Mouse (Mus musculus) lung, embryonic 16.5 days (tissue): ENCODE results near the gene Smg6. TPM values are rescaled to one million over a fixed set of nuclear protein-coding genes. Genes with fewer than 3 reads are reported as not detected.

Source experiments
- ATAC-seq: fragments of 200-750 bp; cut with Nextera tagmentation; 2 replicates; pipeline ENCODE4 v1.8.0; 2017; ENCODE audit warnings: low read depth, mild to moderate bottlenecking, moderate library complexity
- H3K27ac ChIP-seq: fragments of 300-500 bp; sonication (generic); 2 replicates; pipeline ENCODE4 v1.5.1; 2014; ENCODE audit warnings: mild to moderate bottlenecking, control low read depth, low read length
- H3K27me3 ChIP-seq: fragments of 300-500 bp; sonication (generic); 2 replicates; pipeline ENCODE4 v1.6.1; 2014; ENCODE audit warnings: low read depth, low read length, mixed read lengths; ENCODE audit not compliant: control insufficient read depth, insufficient read depth
- H3K36me3 ChIP-seq: fragments of 300-500 bp; sonication (generic); 2 replicates; pipeline ENCODE4 v1.6.1; 2014; ENCODE audit warnings: low read length; ENCODE audit not compliant: control insufficient read depth, insufficient read depth
- H3K4me1 ChIP-seq: fragments of 300-500 bp; sonication (generic); replicated peaks from 2 replicates; pipeline ENCODE4 v1.6.1; 2014; ENCODE audit warnings: low read length, mixed read lengths; ENCODE audit not compliant: control insufficient read depth, insufficient read depth
- H3K4me2 ChIP-seq: fragments of 300-500 bp; sonication (generic); 2 replicates; pipeline ENCODE4 v1.6.1; 2014; ENCODE audit warnings: low read depth, low read length, control low read depth
- H3K4me3 ChIP-seq: fragments of 300-500 bp; sonication (generic); 2 replicates; pipeline ENCODE4 v1.5.1; 2014; ENCODE audit warnings: mild to moderate bottlenecking, low read length, control low read depth
- H3K9ac ChIP-seq: fragments of 300-500 bp; sonication (generic); 2 replicates; pipeline ENCODE4 v1.6.1; 2014; ENCODE audit warnings: low read length, control low read depth
- H3K9me3 ChIP-seq: fragments of 300-500 bp; sonication (generic); 2 replicates; pipeline ENCODE4 v1.6.1; 2016; ENCODE audit warnings: low read length; ENCODE audit not compliant: control insufficient read depth
- WGBS: fragments of 180-500 bp; shearing (Covaris S2); extraction: QIAGEN DNeasy Blood & Tissue Kit; methylation state at CpG from one replicate; pipeline ENCODE4 v1.1.7; 2014; 5-methylcytosine and 5-hydroxymethylcytosine counted together
- polyA plus RNA-seq: library from polyadenylated mRNA; unstranded; fragments of >200 nt; fragmentation: Nextera tagmentation; extraction: Ambion mirVana; gene quantifications from 2 replicates; pipeline ENCODE4 v1.2.1, GENCODE M21; 2015

The Smg6 gene
- polyA plus RNA-seq, 1 experiment from 2014 or later, result 17.0 TPM

GRCm38 (mm10) chr11:74959501-74959900 lies 33.9 kb downstream of the Smg6 start:
- H3K27ac ChIP-seq, result peak overlapping the region; percentile 61
- peak; percentile 52; the same call in 1 of the 2 replicates for ATAC-seq
- no peaks in the 10 kb centered on the region for H3K27me3 ChIP-seq
- H3K9me3 ChIP-seq, result no peaks in the 10 kb centered on the region
- no peaks in the 10 kb centered on the region; the same call in 1 of the 2 replicates for H3K36me3 ChIP-seq
- no peak overlapping the region for H3K4me2 ChIP-seq
- no peak overlapping the region for H3K4me3 ChIP-seq
- 60% methylated on average over 2 of the region's 2 CpGs for WGBS
- H3K9ac ChIP-seq, result no peak overlapping the region
- H3K4me1 ChIP-seq, result peaks cover 7% of the 10 kb centered on the region; the same call in 1 of the 2 replicates

- 91% methylated on average over 9 of the region's 9 CpGs for WGBS
- peak overlapping the region; percentile 61 for H3K27ac ChIP-seq
- ATAC-seq, result no peak
Measured at GRCm38 (mm10) chr11:74960031-74960551, 34.5 kb downstream of the Smg6 start.

GRCm38 (mm10) chr11:74961953-74962352 lies 36.3 kb downstream of the Smg6 start:
- H3K4me2 ChIP-seq, result no peak overlapping the region
- no peaks in the 10 kb centered on the region; the same call in 1 of the 2 replicates for H3K36me3 ChIP-seq
- H3K27ac ChIP-seq, result no peak overlapping the region
- H3K4me3 ChIP-seq, result no peak overlapping the region
- no peaks in the 10 kb centered on the region for H3K9me3 ChIP-seq
- H3K9ac ChIP-seq, result no peak overlapping the region
- peaks cover 7% of the 10 kb centered on the region; the same call in 1 of the 2 replicates for H3K4me1 ChIP-seq
- H3K27me3 ChIP-seq, result no peaks in the 10 kb centered on the region
- no peak for ATAC-seq

More at GRCm38 (mm10) chr11:74960031-74960551, 34.5 kb downstream of the Smg6 start:
- no peak overlapping the region for H3K4me3 ChIP-seq
- H3K9ac ChIP-seq, result no peak overlapping the region
- H3K27me3 ChIP-seq, result no peaks in the 10 kb centered on the region
- no peaks in the 10 kb centered on the region for H3K9me3 ChIP-seq
- H3K4me1 ChIP-seq, result peaks cover 7% of the 10 kb centered on the region; the same call in 1 of the 2 replicates
- no peak overlapping the region for H3K4me2 ChIP-seq
- H3K36me3 ChIP-seq, result no peaks in the 10 kb centered on the region; the same call in 1 of the 2 replicates

- peaks cover 7% of the 10 kb centered on the region; the same call in 1 of the 2 replicates for H3K4me1 ChIP-seq
- no peak overlapping the region for H3K27ac ChIP-seq
- no peaks in the 10 kb centered on the region for H3K27me3 ChIP-seq
- H3K9ac ChIP-seq, result no peak overlapping the region
- no peak for ATAC-seq
- WGBS, result 72% methylated on average over 2 of the region's 2 CpGs
- H3K9me3 ChIP-seq, result no peaks in the 10 kb centered on the region
- no peak overlapping the region for H3K4me3 ChIP-seq
- H3K4me2 ChIP-seq, result no peak overlapping the region
- no peaks in the 10 kb centered on the region for H3K36me3 ChIP-seq
Measured at GRCm38 (mm10) chr11:74962846-74963407, 37.3 kb downstream of the Smg6 start.

- H3K9me3 ChIP-seq, result no peaks in the 10 kb centered on the region
- H3K9ac ChIP-seq, result no peak overlapping the region
- H3K4me2 ChIP-seq, result no peak overlapping the region
- no peaks in the 10 kb centered on the region for H3K27me3 ChIP-seq
- 0 out of 2 replicates have a peak, but pooled peaks cover 2% of the 10 kb centered on the region for H3K4me1 ChIP-seq
- no peak overlapping the region for H3K27ac ChIP-seq
- H3K4me3 ChIP-seq, result no peak overlapping the region
- no peaks in the 10 kb centered on the region for H3K36me3 ChIP-seq
- 93% methylated on average over 3 of the region's 3 CpGs for WGBS
- no peak for ATAC-seq
Measured at GRCm38 (mm10) chr11:74965516-74965915, 39.9 kb downstream of the Smg6 start.

- Histone ChIP-seq H3K27ac (no peak overlapping the region), H3K9me3 (no peaks in the 10 kb centered on the region)
- WGBS, result 69% methylated on average over 7 of the region's 7 CpGs
Measured at GRCm38 (mm10) chr11:74973290-74974157, 47.9 kb downstream of the Smg6 start.

GRCm38 (mm10) chr11:74974615-74975014 lies 49.0 kb downstream of the Smg6 start:
- no peak overlapping the region for H3K9ac ChIP-seq
- no peaks in the 10 kb centered on the region for H3K4me1 ChIP-seq
- no peaks in the 10 kb centered on the region for H3K27me3 ChIP-seq
- H3K9me3 ChIP-seq, result no peaks in the 10 kb centered on the region
- H3K4me2 ChIP-seq, result no peak overlapping the region
- peaks cover 4% of the 10 kb centered on the region; the same call in 1 of the 2 replicates for H3K36me3 ChIP-seq
- no peak overlapping the region for H3K27ac ChIP-seq
- H3K4me3 ChIP-seq, result no peak overlapping the region
- no peak for ATAC-seq

More at GRCm38 (mm10) chr11:74973290-74974157, 47.9 kb downstream of the Smg6 start:
- ATAC-seq, result no peak
- H3K4me1 ChIP-seq, result no peaks in the 10 kb centered on the region
- no peak overlapping the region for H3K4me2 ChIP-seq
- H3K9ac ChIP-seq, result no peak overlapping the region
- H3K36me3 ChIP-seq, result peaks cover 4% of the 10 kb centered on the region; the same call in 1 of the 2 replicates
- H3K27me3 ChIP-seq, result no peaks in the 10 kb centered on the region
- no peak overlapping the region for H3K4me3 ChIP-seq

GRCm38 (mm10) chr11:74976835-74977687 lies 51.4 kb downstream of the Smg6 start:
- Histone ChIP-seq H3K4me3 (no peak overlapping the region), H3K27ac (no peak overlapping the region), H3K4me1 (no peaks in the 10 kb centered on the region; the same call in 1 of the 2 replicates), H3K9ac (no peak overlapping the region), H3K9me3 (no peaks in the 10 kb centered on the region), H3K4me2 (no peak overlapping the region), H3K27me3 (no peaks in the 10 kb centered on the region), H3K36me3 (peaks cover 3% of the 10 kb centered on the region; the same call in 1 of the 2 replicates)
- ATAC-seq, result no peak
- 89% methylated on average over 3 of the region's 3 CpGs for WGBS
